Mouse (Mus musculus): ENCODE results near the gene Wipf1.

GRCm38 (mm10) chr2:73496944-73497343 is 32.6 kb downstream of the Wipf1 start:
- no peak for TF ChIP-seq POLR2A (IDR thresholded peaks at IDR 0.05; ENCODE audit: low read depth, low read length)
- TF ChIP-seq CTCF (IDR thresholded peaks at IDR 0.05; ENCODE audit: borderline replicate concordance, insufficient read depth, low read length), result no peak
